Mouse (Mus musculus) liver, adult 2 months (tissue): ENCODE data around the gene Slc35e4.

ENCODE experiments used
- CTCF ChIP-seq: fragments of 200-500 bp; IDR thresholded peaks from 2 replicates; pipeline ENCODE4 v1.5.1; 2011; ENCODE audit warnings: low read depth, low read length, control low read depth
- POLR2A ChIP-seq: fragments of 200-500 bp; IDR thresholded peaks from 2 replicates; pipeline ENCODE4 v1.6.1; 2011; ENCODE audit warnings: low read length, control low read depth; ENCODE audit not compliant: insufficient read depth; ENCODE audit errors: extremely low read depth

DNA sequence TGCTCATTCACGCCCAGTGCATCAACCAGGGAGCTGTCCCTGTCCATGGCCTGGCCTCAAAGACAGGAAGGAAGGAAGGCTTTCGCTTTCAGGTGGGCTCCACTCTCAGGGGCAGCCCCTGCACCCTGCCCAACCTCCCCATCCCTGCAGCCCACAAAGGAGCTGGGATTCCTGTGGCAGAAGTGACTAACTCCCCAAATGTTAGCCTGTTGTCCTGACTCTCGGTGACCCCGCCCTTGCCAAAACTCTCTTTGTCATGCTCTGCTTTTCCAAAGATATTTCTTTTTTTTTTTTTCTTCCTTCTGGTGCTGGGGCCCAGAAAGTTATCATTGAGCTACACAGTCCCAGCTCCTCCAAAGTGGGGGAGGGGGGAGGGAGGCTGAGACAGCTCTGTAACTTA, 5.2 kb downstream of the Slc35e4 start:
- TF ChIP-seq CTCF (no peak), POLR2A (no peak)
